Comparison of ENCODE assay signal across 24 mouse cellular contexts in the genomic region with DNA sequence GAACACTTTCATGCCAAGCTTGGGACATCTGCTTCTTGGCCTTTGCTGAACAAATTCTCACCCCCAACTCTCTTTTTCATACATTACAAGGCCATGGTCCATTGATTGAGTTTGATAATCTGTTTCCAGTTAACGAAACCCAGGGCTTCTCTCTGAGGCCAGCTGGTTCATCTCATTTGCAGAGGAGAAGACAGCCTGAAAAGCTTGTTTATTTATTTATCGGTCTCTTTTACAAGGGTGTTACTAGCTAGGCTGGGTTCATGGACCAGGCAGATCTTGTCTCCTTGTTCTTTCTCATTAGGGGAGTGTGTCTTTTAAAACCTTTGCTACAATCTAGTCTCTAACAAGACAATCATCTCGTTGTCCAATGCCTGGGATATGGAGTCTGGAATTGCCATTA.
DNase-seq lines count a peak whose midpoint lies in the region; ATAC-seq and TF ChIP-seq lines count a peak whose summit lies in the region.
"Had no signal": no experiment of that assay in that cellular context is flagged by ENCODE, and none has a peak within 500 bp of the region (broad histone marks: within the 10 kb centered on the region; RNA-seq: fewer than 3 reads in every experiment).

No protein-coding gene starts in this region.

- DNase-seq in embryo, embryonic 10 days (ENCODE audit: low spot score) = peak; percentile 33
- DNase-seq in embryo, embryonic 9.5 days (ENCODE audit: extremely low spot score) = no peak
- DNase-seq in kidney, postnatal 0 days (ENCODE audit: low spot score) = peak; percentile 80
- no peak for DNase-seq in kidney, postnatal 25 days
- peak; percentile 10 for DNase-seq in lung, postnatal 10 days
- DNase-seq in lung, postnatal 4 days = no peak
- DNase-seq in right cerebral cortex, postnatal 14 days = no peak
- no peak for DNase-seq in MN1 (ENCODE audit: low spot score)
- DNase-seq: adrenal gland, postnatal 14 days; cerebellum, adult 2 months; gastrocnemius, postnatal 10 days; heart, adult 18-20 months; heart, postnatal 14 days; liver; midbrain, embryonic 14.5 days had no signal

- H3K9ac ChIP-seq in kidney, postnatal 0 days (ENCODE audit: low read depth, low read length) = no peak overlapping the region
- H3K9ac ChIP-seq: embryonic facial prominence, embryonic 15.5 days; heart, embryonic 13.5 days; liver, embryonic 15.5 days had no signal

- no peaks in the 10 kb centered on the region; the same call in 1 of the 2 replicates for H3K27me3 ChIP-seq in kidney, postnatal 0 days (ENCODE audit: insufficient read depth, low read length)
- H3K27me3 ChIP-seq: embryonic facial prominence, embryonic 15.5 days; heart, embryonic 13.5 days; liver, embryonic 15.5 days had no signal

- ATAC-seq in kidney, postnatal 0 days (replicated peaks; ENCODE audit: low FRiP score, low read depth) = no peak
- ATAC-seq: forebrain, embryonic 14.5 days; hindbrain, postnatal 0 days; intestine, embryonic 16.5 days had no signal

- H3K36me3 ChIP-seq in kidney, postnatal 0 days (ENCODE audit: insufficient read depth, low read length) = no peaks in the 10 kb centered on the region
- H3K36me3 ChIP-seq: embryonic facial prominence, embryonic 15.5 days; heart, embryonic 13.5 days; limb, embryonic 10.5 days; liver, embryonic 15.5 days had no signal

- no peak overlapping the region for H3K27ac ChIP-seq in kidney, postnatal 0 days
- H3K27ac ChIP-seq: embryonic facial prominence, embryonic 15.5 days; heart, embryonic 13.5 days; hindbrain, postnatal 0 days; layer of hippocampus, adult 2 months; limb, embryonic 10.5 days; liver, embryonic 15.5 days; stomach, postnatal 0 days had no signal

- H3K4me3 ChIP-seq in kidney, postnatal 0 days (replicated peaks; ENCODE audit: low read depth, low read length) = no peak overlapping the region
- H3K4me3 ChIP-seq: embryonic facial prominence, embryonic 15.5 days; heart, embryonic 13.5 days; layer of hippocampus, adult 2 months; limb, embryonic 10.5 days; liver, embryonic 15.5 days had no signal

- H3K4me1 ChIP-seq in kidney, postnatal 0 days (replicated peaks; ENCODE audit: insufficient read depth, low read length) = no peaks in the 10 kb centered on the region
- H3K4me1 ChIP-seq: embryonic facial prominence, embryonic 15.5 days; heart, embryonic 13.5 days; liver, embryonic 15.5 days had no signal

- no peaks in the 10 kb centered on the region for H3K9me3 ChIP-seq in kidney, postnatal 0 days (replicated peaks; ENCODE audit: low read length)
- H3K9me3 ChIP-seq: embryonic facial prominence, embryonic 15.5 days; heart, embryonic 13.5 days; limb, embryonic 10.5 days; liver, embryonic 15.5 days had no signal

- no peak overlapping the region for H3K4me2 ChIP-seq in kidney, postnatal 0 days (ENCODE audit: low read length)
- H3K4me2 ChIP-seq: embryonic facial prominence, embryonic 15.5 days; heart, embryonic 13.5 days; liver, embryonic 15.5 days had no signal

- WGBS in kidney, postnatal 0 days = 22% methylated on average over 3 of the region's 3 CpGs

- no peak for TF ChIP-seq CTCF in kidney, postnatal 0 days (IDR thresholded peaks at IDR 0.05; ENCODE audit: low read depth)

Comparison
In these comparisons a context has a peak if more than half of its experiments do, and no peak if none do; other contexts are left out.
1. DNase-seq: peak in embryo, embryonic 10 days (single experiment), kidney, postnatal 0 days (single experiment) and lung, postnatal 10 days (single experiment); none in embryo, embryonic 9.5 days (single experiment), kidney, postnatal 25 days (0 of 2), lung, postnatal 4 days (0 of 2), right cerebral cortex, postnatal 14 days (single experiment) and MN1 (single experiment).